Mouse (Mus musculus) forebrain, embryonic 16.5 days (tissue): ENCODE data around the gene Cd300c. TPM values are rescaled to one million over a fixed set of nuclear protein-coding genes. Genes with fewer than 3 reads are reported as not detected.
"Not testable (repeated sequence)": the region's sequence is repeated elsewhere in the genome, so short reads cannot be mapped to it uniquely, and the experiment has no call there.

Source experiments
- ATAC-seq: fragments of 200-750 bp; cut with Nextera tagmentation; 2 replicates; pipeline ENCODE4 v1.8.0; 2017; ENCODE audit warnings: mild to moderate bottlenecking, moderate library complexity
- H3K27ac ChIP-seq: fragments of 300-500 bp; sonication (generic); 2 replicates; pipeline ENCODE4 v1.5.1; 2014; ENCODE audit warnings: low read length, control low read depth
- H3K27me3 ChIP-seq: fragments of 300-500 bp; sonication (generic); replicated peaks from 2 replicates; pipeline ENCODE4 v1.6.1; 2014; ENCODE audit warnings: low read length; ENCODE audit not compliant: control insufficient read depth, insufficient read depth
- H3K36me3 ChIP-seq: fragments of 300-500 bp; sonication (generic); 2 replicates; pipeline ENCODE4 v1.6.1; 2014; ENCODE audit not compliant: control insufficient read depth, insufficient read depth
- H3K4me1 ChIP-seq: fragments of 300-500 bp; sonication (generic); replicated peaks from 2 replicates; pipeline ENCODE4 v1.6.1; 2014; ENCODE audit warnings: low read length; ENCODE audit not compliant: control insufficient read depth, insufficient read depth
- H3K4me2 ChIP-seq: fragments of 300-500 bp; sonication (generic); 2 replicates; pipeline ENCODE4 v1.6.1; 2014; ENCODE audit warnings: mild to moderate bottlenecking, low read length, control low read depth
- H3K4me3 ChIP-seq: fragments of 300-500 bp; sonication (generic); replicated peaks from 2 replicates; pipeline ENCODE4 v1.5.1; 2014; ENCODE audit warnings: mild to moderate bottlenecking, low read length, control low read depth
- H3K9ac ChIP-seq: fragments of 300-500 bp; sonication (generic); replicated peaks from 2 replicates; pipeline ENCODE4 v1.6.1; 2014; ENCODE audit warnings: low read depth, low read length, control low read depth
- H3K9me3 ChIP-seq: fragments of 300-500 bp; sonication (generic); 2 replicates; pipeline ENCODE4 v1.6.1; 2016; ENCODE audit warnings: low read length; ENCODE audit not compliant: control insufficient read depth
- WGBS: fragments of 180-500 bp; shearing (Covaris S2); extraction: QIAGEN DNeasy Blood & Tissue Kit; methylation state at CpG from one replicate; pipeline ENCODE4 v1.1.7; 2014; 5-methylcytosine and 5-hydroxymethylcytosine counted together
- polyA plus RNA-seq: library from polyadenylated mRNA; unstranded; fragments of >200 nt; fragmentation: Nextera tagmentation; extraction: Ambion mirVana; gene quantifications from 2 replicates; pipeline ENCODE4 v1.2.1, GENCODE M21; 2015

Cd300c gene
- polyA plus RNA-seq, 1 experiment from 2014 or later = not detected

- H3K27ac ChIP-seq = no peak within 1 kb of the TSS
- no peak within 1 kb of the TSS for H3K4me2 ChIP-seq
- 75% methylated on average over 6 of the region's 6 CpGs for WGBS
- no peak within 1 kb of the TSS for H3K9ac ChIP-seq
- ATAC-seq = no peak
- no peaks in the 10 kb centered on the region for H3K27me3 ChIP-seq
- no peaks in the 10 kb centered on the region for H3K36me3 ChIP-seq
- H3K9me3 ChIP-seq = no peaks in the 10 kb centered on the region
- no peak within 1 kb of the TSS for H3K4me3 ChIP-seq
- no peaks in the 10 kb centered on the region for H3K4me1 ChIP-seq
These were observed 34.8 kb downstream of the Cd300c start, which contains the start of gene Cd300lb for GRCm38 (mm10) chr11:114934144-114934543. Gene Cd300lb (minus strand): TSS chr11:114934386.

- no peak overlapping the region for H3K4me2 ChIP-seq
- WGBS = 85% methylated on average over 4 of the region's 4 CpGs
- no peak for ATAC-seq
- H3K9ac ChIP-seq = no peak overlapping the region
- H3K4me3 ChIP-seq = no peak overlapping the region
- H3K27ac ChIP-seq = no peak overlapping the region
- H3K27me3 ChIP-seq = no peaks in the 10 kb centered on the region
- H3K4me1 ChIP-seq = no peaks in the 10 kb centered on the region
- H3K36me3 ChIP-seq = no peaks in the 10 kb centered on the region
- H3K9me3 ChIP-seq = no peaks in the 10 kb centered on the region
These were observed 35.4 kb downstream of the Cd300c start for GRCm38 (mm10) chr11:114933591-114933990.

- WGBS = 85% methylated on average over 5 of the region's 5 CpGs
- Histone ChIP-seq H3K36me3 (no peaks in the 10 kb centered on the region), H3K27me3 (no peaks in the 10 kb centered on the region), H3K27ac (no peak overlapping the region), H3K4me3 (no peak overlapping the region), H3K9me3 (no peaks in the 10 kb centered on the region), H3K4me2 (no peak overlapping the region), H3K4me1 (no peaks in the 10 kb centered on the region), H3K9ac (no peak overlapping the region)
- ATAC-seq = no peak
These were observed 37.9 kb downstream of the Cd300c start for GRCm38 (mm10) chr11:114931041-114931440.

GRCm38 (mm10) chr11:114929581-114929980 is 39.4 kb downstream of the Cd300c start:
- WGBS = 82% methylated on average over 2 of the region's 2 CpGs
- no peak overlapping the region for H3K4me2 ChIP-seq
- no peaks in the 10 kb centered on the region for H3K36me3 ChIP-seq
- no peak overlapping the region for H3K9ac ChIP-seq
- H3K27me3 ChIP-seq = no peaks in the 10 kb centered on the region
- ATAC-seq = no peak
- H3K4me3 ChIP-seq = no peak overlapping the region
- H3K9me3 ChIP-seq = no peaks in the 10 kb centered on the region
- no peaks in the 10 kb centered on the region for H3K4me1 ChIP-seq
- H3K27ac ChIP-seq = no peak overlapping the region

- Histone ChIP-seq H3K36me3 (no peaks in the 10 kb centered on the region), H3K4me3 (no peak overlapping the region), H3K9ac (no peak overlapping the region), H3K27ac (no peak overlapping the region), H3K9me3 (no peaks in the 10 kb centered on the region; the same call in 1 of the 2 replicates), H3K27me3 (no peaks in the 10 kb centered on the region), H3K4me2 (no peak overlapping the region), H3K4me1 (no peaks in the 10 kb centered on the region)
- ATAC-seq = no peak
- WGBS = 69% methylated on average over 4 of the region's 4 CpGs
These were observed 45.0 kb downstream of the Cd300c start for GRCm38 (mm10) chr11:114923961-114924360.

GRCm38 (mm10) chr11:114922439-114922838 is 46.5 kb downstream of the Cd300c start:
- H3K27ac ChIP-seq = no peak overlapping the region
- H3K4me3 ChIP-seq = no peak overlapping the region
- no peaks in the 10 kb centered on the region; the same call in 1 of the 2 replicates for H3K9me3 ChIP-seq
- whole genome bisulfite sequencing = 78% methylated on average over 4 of the region's 4 CpGs
- H3K36me3 ChIP-seq = no peaks in the 10 kb centered on the region
- H3K4me2 ChIP-seq = no peak overlapping the region
- no peaks in the 10 kb centered on the region for H3K27me3 ChIP-seq
- H3K4me1 ChIP-seq = no peaks in the 10 kb centered on the region
- ATAC-seq = no peak
- no peak overlapping the region for H3K9ac ChIP-seq

GRCm38 (mm10) chr11:114917120-114917519 is 51.8 kb downstream of the Cd300c start:
- H3K4me2 ChIP-seq = no peak overlapping the region
- no peak overlapping the region for H3K27ac ChIP-seq
- H3K27me3 ChIP-seq = no peaks in the 10 kb centered on the region
- H3K9me3 ChIP-seq = no peaks in the 10 kb centered on the region; the same call in 1 of the 2 replicates
- WGBS = 82% methylated on average over 6 of the region's 6 CpGs
- no peak overlapping the region for H3K4me3 ChIP-seq
- H3K4me1 ChIP-seq = no peaks in the 10 kb centered on the region
- ATAC-seq = no peak
- no peak overlapping the region for H3K9ac ChIP-seq
- H3K36me3 ChIP-seq = no peaks in the 10 kb centered on the region

- Histone ChIP-seq H3K9me3 (no peaks in the 10 kb centered on the region; the same call in 1 of the 2 replicates), H3K27ac (no peak overlapping the region), H3K4me1 (no peaks in the 10 kb centered on the region), H3K36me3 (no peaks in the 10 kb centered on the region), H3K9ac (no peak overlapping the region), H3K27me3 (no peaks in the 10 kb centered on the region), H3K4me2 (no peak overlapping the region), H3K4me3 (no peak overlapping the region)
- ATAC-seq = no peak
- WGBS = 58% methylated on average over 7 of the region's 7 CpGs
These were observed 54.0 kb downstream of the Cd300c start for GRCm38 (mm10) chr11:114914978-114915377.

GRCm38 (mm10) chr11:114912847-114913246 is 56.1 kb downstream of the Cd300c start:
- Histone ChIP-seq H3K9ac (no peak overlapping the region), H3K27me3 (no peaks in the 10 kb centered on the region), H3K4me1 (no peaks in the 10 kb centered on the region), H3K36me3 (no peaks in the 10 kb centered on the region), H3K27ac (no peak overlapping the region), H3K4me3 (no peak overlapping the region), H3K9me3 (no peaks in the 10 kb centered on the region), H3K4me2 (no peak overlapping the region)
- 17% methylated on average over 9 of the region's 9 CpGs for WGBS
- peak; percentile 38; the same call in 1 of the 2 replicates for ATAC-seq

GRCm38 (mm10) chr11:114909538-114909937 is 59.4 kb downstream of the Cd300c start:
- not testable (repeated sequence) for H3K4me1 ChIP-seq, H3K9ac ChIP-seq, H3K9me3 ChIP-seq, H3K36me3 ChIP-seq, H3K27ac ChIP-seq, H3K4me2 ChIP-seq, ATAC-seq, H3K4me3 ChIP-seq, H3K27me3 ChIP-seq
- WGBS = 43% methylated on average over 3 of the region's 3 CpGs
